Mouse (Mus musculus) limb, embryonic 14.5 days (tissue): ENCODE measurements around the gene Lrrfip1. TPM values are rescaled to one million over a fixed set of nuclear protein-coding genes. Genes with fewer than 3 reads are reported as not detected.
A peak's percentile ranks its signal among the peaks of the same experiment; 100 is the strongest.

Source experiments
- ATAC-seq: fragments of 200-750 bp; cut with Nextera tagmentation; 2 replicates; pipeline ENCODE4 v1.8.0; 2017; ENCODE audit warnings: low read depth, moderate number of reproducible peaks, moderate TSS enrichment; ENCODE audit not compliant: low FRiP score
- DNase-seq: peaks from one replicate; pipeline ENCODE4 v3.0.0-alpha.2; 2015; ENCODE audit warnings: low spot score
- H3K27ac ChIP-seq: fragments of 300-500 bp; sonication (generic); replicated peaks from 2 replicates; pipeline ENCODE4 v1.5.1; 2014; ENCODE audit warnings: low read depth, mild to moderate bottlenecking, low read length, moderate library complexity, mixed read lengths
- H3K27me3 ChIP-seq: fragments of 300-500 bp; sonication (generic); 2 replicates; pipeline ENCODE4 v1.6.1; 2014; ENCODE audit warnings: low read length, mixed read lengths; ENCODE audit not compliant: control insufficient read depth, insufficient read depth
- H3K36me3 ChIP-seq: fragments of 300-500 bp; sonication (generic); 2 replicates; pipeline ENCODE4 v1.6.1; 2014; ENCODE audit warnings: mild to moderate bottlenecking, low read length, moderate library complexity, mixed read lengths; ENCODE audit not compliant: control insufficient read depth, insufficient read depth
- H3K4me1 ChIP-seq: fragments of 300-500 bp; sonication (generic); 2 replicates; pipeline ENCODE4 v1.6.1; 2014; ENCODE audit warnings: antibody characterized with exemption, low read length, mixed read lengths; ENCODE audit not compliant: control insufficient read depth, insufficient read depth
- H3K4me2 ChIP-seq: fragments of 300-500 bp; sonication (generic); replicated peaks from 2 replicates; pipeline ENCODE4 v1.6.1; 2014; ENCODE audit warnings: low read depth, mild to moderate bottlenecking, low read length, moderate library complexity; ENCODE audit not compliant: severe bottlenecking
- H3K4me3 ChIP-seq: fragments of 300-500 bp; sonication (generic); replicated peaks from 2 replicates; pipeline ENCODE4 v1.5.1; 2014; ENCODE audit warnings: low read length
- H3K9ac ChIP-seq: fragments of 300-500 bp; sonication (generic); 2 replicates; pipeline ENCODE4 v1.6.1; 2014; ENCODE audit warnings: mild to moderate bottlenecking, low read depth, low read length, moderate library complexity; ENCODE audit not compliant: severe bottlenecking
- H3K9me3 ChIP-seq: fragments of 300-500 bp; sonication (generic); 2 replicates; pipeline ENCODE4 v1.6.1; 2016; ENCODE audit warnings: low read length; ENCODE audit not compliant: control insufficient read depth
- POLR2A ChIP-seq: fragments of 200-500 bp; IDR thresholded peaks from 2 replicates; pipeline ENCODE4 v1.8.0; 2012; ENCODE audit warnings: inconsistent platforms, mild to moderate bottlenecking, moderate library complexity, borderline replicate concordance; ENCODE audit not compliant: insufficient read depth, insufficient read length; ENCODE audit errors: extremely low read depth
- WGBS: fragments of 180-500 bp; shearing (Covaris S2); extraction: QIAGEN DNeasy Blood & Tissue Kit; methylation state at CpG from one replicate; pipeline ENCODE4 v1.1.7; 2014; 5-methylcytosine and 5-hydroxymethylcytosine counted together
- polyA plus RNA-seq, 2 experiments: library from polyadenylated mRNA; depleted of rRNA in 1 of 2; stranded (reverse) in 1 of 2; unstranded in 1 of 2; fragments of >200 nt; fragmentation: Nextera tagmentation in 1 of 2; extraction: Ambion mirVana in 1 of 2; gene quantifications; 2 replicates each; pipeline versions ENCODE4 v1.2.1 to v1.2.3; 2012 to 2014

Lrrfip1 gene
- polyA plus RNA-seq, 2 experiments, result 41.6 to 44.3 TPM

GRCm38 (mm10) chr1:91032393-91032971 is 33.9 kb downstream of the Lrrfip1 start:
- no peak for TF ChIP-seq POLR2A
- DNase-seq (no peak), ATAC-seq (peak; percentile 74)
- H3K27me3 ChIP-seq, result no peaks in the 10 kb centered on the region
- H3K27ac ChIP-seq, result no peak overlapping the region
- no peak overlapping the region for H3K4me3 ChIP-seq
- no peaks in the 10 kb centered on the region for H3K4me1 ChIP-seq
- H3K4me2 ChIP-seq, result no peak overlapping the region
- H3K36me3 ChIP-seq, result no peaks in the 10 kb centered on the region
- H3K9me3 ChIP-seq, result no peaks in the 10 kb centered on the region
- no peak overlapping the region for H3K9ac ChIP-seq
- WGBS, result 65% methylated on average over 11 of the region's 11 CpGs

- WGBS, result 76% methylated on average over 3 of the region's 3 CpGs
- H3K4me2 ChIP-seq, result no peak overlapping the region
- H3K9ac ChIP-seq, result no peak overlapping the region
- DNase-seq (no peak), ATAC-seq (no peak)
- TF ChIP-seq POLR2A, result no peak
- no peaks in the 10 kb centered on the region for H3K9me3 ChIP-seq
- H3K4me3 ChIP-seq, result no peak overlapping the region
- 0 out of 2 replicates have a peak, but pooled peaks cover 6% of the 10 kb centered on the region for H3K4me1 ChIP-seq
- no peaks in the 10 kb centered on the region for H3K36me3 ChIP-seq
- no peak overlapping the region for H3K27ac ChIP-seq
- no peaks in the 10 kb centered on the region for H3K27me3 ChIP-seq
Measured at GRCm38 (mm10) chr1:91034547-91034946, 36.0 kb downstream of the Lrrfip1 start.

GRCm38 (mm10) chr1:91035266-91035665 is 36.7 kb downstream of the Lrrfip1 start:
- Histone ChIP-seq H3K4me1 (0 out of 2 replicates have a peak, but pooled peaks cover 6% of the 10 kb centered on the region), H3K4me3 (no peak overlapping the region), H3K4me2 (no peak overlapping the region), H3K9me3 (no peaks in the 10 kb centered on the region), H3K27me3 (no peaks in the 10 kb centered on the region), H3K36me3 (no peaks in the 10 kb centered on the region), H3K27ac (no peak overlapping the region), H3K9ac (no peak overlapping the region)
- TF ChIP-seq POLR2A, result no peak
- DNase-seq (no peak), ATAC-seq (no peak)
- 72% methylated on average over 2 of the region's 2 CpGs for WGBS

- no peak for ATAC-seq
- TF ChIP-seq POLR2A, result no peak
Measured at GRCm38 (mm10) chr1:91037213-91037612, 38.7 kb downstream of the Lrrfip1 start.

GRCm38 (mm10) chr1:91038010-91038409 is 39.5 kb downstream of the Lrrfip1 start:
- TF ChIP-seq POLR2A, result no peak
- Histone ChIP-seq H3K27ac (no peak overlapping the region), H3K36me3 (no peaks in the 10 kb centered on the region), H3K9me3 (no peaks in the 10 kb centered on the region), H3K4me2 (no peak overlapping the region), H3K9ac (no peak overlapping the region), H3K4me3 (no peak overlapping the region), H3K27me3 (no peaks in the 10 kb centered on the region), H3K4me1 (0 out of 2 replicates have a peak, but pooled peaks cover 6% of the 10 kb centered on the region)
- ATAC-seq, result no peak
- 65% methylated on average over 6 of the region's 6 CpGs for WGBS
- no peak for DNase-seq

More at GRCm38 (mm10) chr1:91037213-91037612, 38.7 kb downstream of the Lrrfip1 start:
- 0 out of 2 replicates have a peak, but pooled peaks cover 6% of the 10 kb centered on the region for H3K4me1 ChIP-seq
- DNase-seq, result no peak
- no peak overlapping the region for H3K4me3 ChIP-seq
- H3K9me3 ChIP-seq, result no peaks in the 10 kb centered on the region
- no peak overlapping the region for H3K4me2 ChIP-seq
- H3K9ac ChIP-seq, result no peak overlapping the region
- 83% methylated on average over 4 of the region's 4 CpGs for WGBS
- no peaks in the 10 kb centered on the region for H3K36me3 ChIP-seq
- H3K27me3 ChIP-seq, result no peaks in the 10 kb centered on the region
- H3K27ac ChIP-seq, result no peak overlapping the region
